ENCODE assay signal across 19 mouse cellular contexts in genomic region chr15:101999676-102000335, GRCm38 (mm10). TPM values are rescaled to one million over a fixed set of nuclear protein-coding genes. Genes with fewer than 3 reads are reported as not detected.
"Had no signal": no experiment of that assay in that cellular context is flagged by ENCODE, and none has a peak within 500 bp of the region (broad histone marks: within the 10 kb centered on the region; RNA-seq: fewer than 3 reads in every experiment).

No protein-coding gene starts in this region.

- H3K4me3 ChIP-seq: neural tube, embryonic 13.5 days; neural tube, embryonic 15.5 days; stomach, embryonic 15.5 days had no signal

- DNase-seq: retina, postnatal 1 day; right cerebral cortex, adult 18-20 months; right cerebral cortex, postnatal 14 days; right cerebral cortex, postnatal 25 days; right cerebral cortex, postnatal 4 days; spleen, adult 18-20 months; thymus, adult 18-20 months; thymus, adult 2 months; thymus, postnatal 14 days; thymus, postnatal 25 days; thymus, postnatal 36 days; thymus, postnatal 4 days had no signal

- H3K36me3 ChIP-seq: neural tube, embryonic 13.5 days; neural tube, embryonic 15.5 days had no signal

- H3K9ac ChIP-seq: neural tube, embryonic 13.5 days; neural tube, embryonic 15.5 days; stomach, embryonic 15.5 days had no signal

- H3K27ac ChIP-seq: neural tube, embryonic 13.5 days; neural tube, embryonic 15.5 days; stomach, embryonic 15.5 days; stomach, postnatal 0 days had no signal

- H3K9me3 ChIP-seq: stomach, embryonic 15.5 days had no signal

RNA-seq across cellular contexts. Expression of gene Krt8, which starts 4.5 kb away (rescaled TPM):
- total RNA-seq: neutrophil, adult 5-6 weeks had no signal

RNA-seq across cellular contexts. Expression of gene Krt78, which starts 45.7 kb away (rescaled TPM):
- total RNA-seq: neutrophil, adult 5-6 weeks had no signal
- polyA plus RNA-seq: neural tube, embryonic 13.5 days; neural tube, embryonic 14.5 days; spleen, adult 2 months had no signal

RNA-seq across cellular contexts. Expression of gene Krt79, which starts 59.7 kb away (rescaled TPM):
- total RNA-seq: neutrophil, adult 5-6 weeks had no signal
- polyA plus RNA-seq: spleen, adult 2 months had no signal
